Mouse (Mus musculus): Measurements from ENCODE around the gene Plekha4.
"Not testable (repeated sequence)": the region's sequence is repeated elsewhere in the genome, so short reads cannot be mapped to it uniquely, and the experiment has no call there.

The Plekha4 gene

GRCm38 (mm10) chr7:45509181-45509882 is 16.8 kb upstream of the Plekha4 start:
- no peak for DNase-seq (ENCODE audit: low spot score in 2 of 2)

- DNase-seq (ENCODE audit: low spot score in 2 of 2): peak; percentile 88 to 91
Measured at GRCm38 (mm10) chr7:45509912-45510787, 16.0 kb upstream of the Plekha4 start, which contains the start of gene Nucb1. Gene Nucb1 (minus strand): TSS chr7:45510406.

GRCm38 (mm10) chr7:45514411-45514810 is 11.7 kb upstream of the Plekha4 start:
- DNase-seq (ENCODE audit: low spot score in 2 of 2): no peak

GRCm38 (mm10) chr7:45515436-45515835 is 10.7 kb upstream of the Plekha4 start:
- no peak for DNase-seq (ENCODE audit: low spot score in 2 of 2)

- not testable (repeated sequence) for DNase-seq (ENCODE audit: low spot score in 2 of 2)
Measured at GRCm38 (mm10) chr7:45516846-45517245, 9.3 kb upstream of the Plekha4 start.

GRCm38 (mm10) chr7:45518618-45519017 is 7.5 kb upstream of the Plekha4 start:
- DNase-seq (ENCODE audit: low spot score in 2 of 2): no peak

- DNase-seq (ENCODE audit: low spot score in 2 of 2): no peak
Measured at GRCm38 (mm10) chr7:45519345-45520120, 6.6 kb upstream of the Plekha4 start.

GRCm38 (mm10) chr7:45520605-45521004 is 5.5 kb upstream of the Plekha4 start:
- DNase-seq (ENCODE audit: low spot score in 2 of 2): no peak

- peak; percentile 79 to 81 for DNase-seq (ENCODE audit: low spot score in 2 of 2)
Measured at GRCm38 (mm10) chr7:45521728-45522184, 4.4 kb upstream of the Plekha4 start.

- no peak for DNase-seq (ENCODE audit: low spot score in 2 of 2)
Measured at GRCm38 (mm10) chr7:45522194-45522752, 3.9 kb upstream of the Plekha4 start.

- DNase-seq (ENCODE audit: low spot score in 2 of 2): no peak
Measured at GRCm38 (mm10) chr7:45522957-45523676, 3.0 kb upstream of the Plekha4 start.

GRCm38 (mm10) chr7:45523678-45524170 is 2.4 kb upstream of the Plekha4 start:
- no peak for DNase-seq (ENCODE audit: low spot score in 2 of 2)

GRCm38 (mm10) chr7:45524841-45525621 is 1.1 kb upstream of the Plekha4 start:
- DNase-seq (ENCODE audit: low spot score in 2 of 2): no peak

GRCm38 (mm10) chr7:45526474-45527120 is 467 bp downstream of the Plekha4 start:
- DNase-seq (ENCODE audit: low spot score in 2 of 2): no peak

GRCm38 (mm10) chr7:45527169-45527568 is 1.0 kb downstream of the Plekha4 start:
- not testable (repeated sequence) for DNase-seq (ENCODE audit: low spot score in 2 of 2)

GRCm38 (mm10) chr7:45529461-45529860 is 3.3 kb downstream of the Plekha4 start:
- DNase-seq (ENCODE audit: low spot score in 2 of 2): no peak

- no peak for DNase-seq (ENCODE audit: low spot score in 2 of 2)
Measured at GRCm38 (mm10) chr7:45530643-45531042, 4.5 kb downstream of the Plekha4 start.

GRCm38 (mm10) chr7:45535676-45536075 is 9.5 kb downstream of the Plekha4 start:
- no peak for DNase-seq (ENCODE audit: low spot score in 2 of 2)

- no peak for DNase-seq (ENCODE audit: low spot score in 2 of 2)
Measured at GRCm38 (mm10) chr7:45537602-45538001, 11.5 kb downstream of the Plekha4 start.
